Mouse (Mus musculus): ENCODE measurements around the gene Mn1.

DNA sequence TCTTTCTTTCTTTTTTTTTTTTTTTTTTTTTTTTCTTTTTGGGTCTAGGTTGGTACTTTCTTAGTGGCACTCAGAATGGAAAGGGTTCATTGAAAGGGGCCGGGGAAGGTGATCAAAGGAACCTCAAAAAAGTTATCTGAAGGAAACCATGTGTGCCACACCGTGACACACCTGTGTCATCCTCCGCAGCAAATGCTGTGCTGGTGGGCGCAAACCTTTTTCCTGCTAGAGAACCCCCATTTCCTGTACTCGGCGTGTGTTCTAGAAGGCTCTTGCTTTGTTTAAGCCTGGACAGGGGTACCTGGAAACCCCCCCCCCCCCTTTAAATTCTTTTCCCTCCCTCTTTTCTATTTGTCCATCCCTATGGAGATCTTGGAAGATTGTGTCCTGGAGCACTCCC lies 37.7 kb downstream of the Mn1 start:
- TF ChIP-seq CTCF (IDR thresholded peaks at IDR 0.05; ENCODE audit: low read depth, low read length), result no peak
- TF ChIP-seq TAL1 (conservative IDR thresholded peaks at IDR 0.05; ENCODE audit: low read depth, low read length), result no peak
- no peak for TF ChIP-seq POLR2AphosphoS5 (IDR thresholded peaks at IDR 0.05; ENCODE audit: insufficient replicate concordance, low read depth, low read length)

All from G1E (cell line).